Mouse (Mus musculus) CH12.LX (cell line): Measurements from ENCODE around the gene Heatr5a. TPM values are rescaled to one million over a fixed set of nuclear protein-coding genes. Genes with fewer than 3 reads are reported as not detected.

Experiments
- DNase-seq: peaks from one replicate; pipeline ENCODE4 v3.0.0-alpha.2; 2013; ENCODE audit errors: extremely low read depth
- H3K27ac ChIP-seq: 2 replicates; pipeline ENCODE4 v1.5.1; 2012; ENCODE audit warnings: low read depth, mild to moderate bottlenecking, control low read depth, moderate library complexity; ENCODE audit not compliant: insufficient read depth
- H3K27me3 ChIP-seq: replicated peaks from 2 replicates; pipeline ENCODE3; 2012; ENCODE audit warnings: inconsistent platforms
- H3K36me3 ChIP-seq, 2 experiments: replicated peaks in 1 of 2; 2 replicates each; pipeline versions ENCODE3 to v1.6.1; 2012; ENCODE audit warnings: inconsistent platforms in 1 of 2, low read length in 1 of 2, mild to moderate bottlenecking in 1 of 2, mixed read lengths in 1 of 2, moderate library complexity in 1 of 2; ENCODE audit not compliant: control insufficient read depth in 1 of 2, insufficient read depth in 1 of 2
- H3K4me1 ChIP-seq, 2 experiments: 2 replicates each; pipeline ENCODE4 v1.6.1; 2012; ENCODE audit warnings: inconsistent platforms in 1 of 2, moderate library complexity in 1 of 2; ENCODE audit not compliant: insufficient read depth in 2 of 2, control insufficient read depth in 1 of 2
- H3K4me2 ChIP-seq: 2 replicates; pipeline ENCODE4 v1.6.1; 2012; ENCODE audit warnings: low read depth, mild to moderate bottlenecking, control low read depth; ENCODE audit not compliant: poor library complexity, insufficient read depth, severe bottlenecking
- H3K4me3 ChIP-seq, 3 experiments: fragments of 150-350 bp in 1 of 3; sonication (generic) in 1 of 3; replicated peaks in 1 of 3; 2 replicates each; pipeline versions ENCODE3 to v1.5.1; 2011 to 2012; ENCODE audit warnings: low read depth in 2 of 3, low read length in 2 of 3, mild to moderate bottlenecking in 2 of 3, moderate library complexity in 2 of 3, control low read depth in 1 of 3, improper control_type of control experiment in 1 of 3, inconsistent platforms in 1 of 3, mixed read lengths in 1 of 3; ENCODE audit not compliant: poor library complexity in 1 of 3
- H3K79me2 ChIP-seq: replicated peaks from 2 replicates; pipeline ENCODE4 v1.6.1; 2012; ENCODE audit warnings: mild to moderate bottlenecking, moderate library complexity; ENCODE audit not compliant: control insufficient read depth, poor library complexity, insufficient read depth, severe bottlenecking; ENCODE audit errors: extremely low read depth
- H3K9ac ChIP-seq: 2 replicates; pipeline ENCODE4 v1.6.1; 2012; ENCODE audit warnings: low read depth, mild to moderate bottlenecking, control low read depth, moderate library complexity; ENCODE audit not compliant: insufficient read depth
- H3K9me3 ChIP-seq: replicated peaks from 2 replicates; pipeline ENCODE3; 2012; ENCODE audit warnings: low read length, inconsistent platforms, mixed read lengths
- BHLHE40 ChIP-seq: IDR thresholded peaks from 2 replicates; pipeline ENCODE4 v1.6.1; 2011; ENCODE audit warnings: mild to moderate bottlenecking, low read depth, low read length, improper control_type of control experiment
- CTCF ChIP-seq, 2 experiments: IDR thresholded peaks in 1 of 2; conservative IDR thresholded peaks in 1 of 2; 2 replicates each; pipeline ENCODE4 v1.5.1; 2011 to 2012; ENCODE audit warnings: low read depth in 2 of 2, low read length in 2 of 2, improper control_type of control experiment in 1 of 2, inconsistent platforms in 1 of 2, mild to moderate bottlenecking in 1 of 2, moderate library complexity in 1 of 2
- ELF1 ChIP-seq: IDR thresholded peaks from 2 replicates; pipeline ENCODE4 v1.6.1; 2014; ENCODE audit warnings: low read depth, mild to moderate bottlenecking, inconsistent platforms, low read length, improper control_type of control experiment
- GABPA ChIP-seq: IDR thresholded peaks from 2 replicates; pipeline ENCODE4 v1.6.1; 2012; ENCODE audit warnings: low read depth, low read length, improper control_type of control experiment, inconsistent platforms; ENCODE audit not compliant: insufficient replicate concordance
- HCFC1 ChIP-seq: IDR thresholded peaks from 2 replicates; pipeline ENCODE4 v1.6.1; 2012; ENCODE audit warnings: low read depth, mild to moderate bottlenecking, inconsistent platforms, low read length, improper control_type of control experiment
- JUND ChIP-seq: conservative IDR thresholded peaks from 2 replicates; pipeline ENCODE4 v1.6.1; 2011; ENCODE audit warnings: low read depth, low read length, improper control_type of control experiment
- KAT2A ChIP-seq: IDR thresholded peaks from 2 replicates; pipeline ENCODE4 v1.6.1; 2012; ENCODE audit warnings: low read length, improper control_type of control experiment, inconsistent platforms; ENCODE audit not compliant: insufficient replicate concordance
- MXI1 ChIP-seq: IDR thresholded peaks from 2 replicates; pipeline ENCODE4 v1.6.1; 2011; ENCODE audit warnings: mild to moderate bottlenecking, low read depth, low read length, improper control_type of control experiment
- MYC ChIP-seq: IDR thresholded peaks from 2 replicates; pipeline ENCODE4 v1.6.1; 2011; ENCODE audit warnings: low read depth, mild to moderate bottlenecking, improper control_type of control experiment, low read length
- NRF1 ChIP-seq: IDR thresholded peaks from 2 replicates; pipeline ENCODE4 v1.6.1; 2014; ENCODE audit warnings: low read depth, mild to moderate bottlenecking, inconsistent platforms, low read length, improper control_type of control experiment, moderate library complexity
- PAX5 ChIP-seq: IDR thresholded peaks from 2 replicates; pipeline ENCODE4 v1.6.1; 2012; ENCODE audit warnings: low read length, inconsistent platforms, mixed read lengths
- RCOR1 ChIP-seq: conservative IDR thresholded peaks from 2 replicates; pipeline ENCODE4 v1.6.1; 2012; ENCODE audit warnings: low read depth, mild to moderate bottlenecking, inconsistent platforms, low read length, improper control_type of control experiment
- SIN3A ChIP-seq: IDR thresholded peaks from 2 replicates; pipeline ENCODE4 v1.6.1; 2012; ENCODE audit warnings: low read length, improper control_type of control experiment, inconsistent platforms
- TCF12 ChIP-seq: IDR thresholded peaks from 2 replicates; pipeline ENCODE4 v1.6.1; 2014; ENCODE audit warnings: low read depth, mild to moderate bottlenecking, inconsistent platforms, low read length, improper control_type of control experiment
- USF1 ChIP-seq: IDR thresholded peaks from 2 replicates; pipeline ENCODE4 v1.6.1; 2014; ENCODE audit warnings: low read depth, mild to moderate bottlenecking, inconsistent platforms, low read length, improper control_type of control experiment
- USF2 ChIP-seq: conservative IDR thresholded peaks from 2 replicates; pipeline ENCODE4 v1.6.1; 2011; ENCODE audit warnings: low read depth, low read length, improper control_type of control experiment
- ZC3H11A ChIP-seq: IDR thresholded peaks from 2 replicates; pipeline ENCODE4 v1.6.1; 2012; ENCODE audit warnings: low read depth, mild to moderate bottlenecking, inconsistent platforms, low read length, improper control_type of control experiment
- ZMIZ1 ChIP-seq: IDR thresholded peaks from 2 replicates; pipeline ENCODE4 v1.6.1; 2012; ENCODE audit warnings: low read depth, mild to moderate bottlenecking, inconsistent platforms, low read length, improper control_type of control experiment
- dilution Hi-C: fragments of 300-500 bp; cut with MboI; formaldehyde crosslinking; loops from 2 replicates; pipeline ENCODE4 v1.14.3; 2020; ENCODE audit warnings: low sequenced_read_pairs; ENCODE audit not compliant: extremely low pct_unique_long_range_greater_than_20kb, extremely low pct_ligation_motif_present
- in situ Hi-C: fragments of 300-500 bp; cut with MboI; formaldehyde crosslinking; loops from 3 replicates; pipeline ENCODE4 v1.14.3; 2019; ENCODE audit warnings: low sequenced_read_pairs, low pct_ligation_motif_present, low pct_unique_long_range_greater_than_20kb, mixed read lengths
- polyA plus RNA-seq: library from polyadenylated mRNA; unstranded; fragments of >175 nt; gene quantifications from 2 replicates; pipeline ENCODE4 v1.2.1, GENCODE M21; 2012; ENCODE audit warnings: low read depth; ENCODE audit not compliant: insufficient read length
- total RNA-seq, 2 experiments: library from RNA; depleted of rRNA; stranded (reverse); fragments of 300-350 nt in 1 of 2; fragments of >200 nt in 1 of 2; gene quantifications; 2 replicates each; pipeline ENCODE4 v1.2.3; 2012 to 2014

Gene Heatr5a
- total and polyA plus RNA-seq, 3 experiments, result 5.4 to 7.3 (median 6.4) TPM

DNA sequence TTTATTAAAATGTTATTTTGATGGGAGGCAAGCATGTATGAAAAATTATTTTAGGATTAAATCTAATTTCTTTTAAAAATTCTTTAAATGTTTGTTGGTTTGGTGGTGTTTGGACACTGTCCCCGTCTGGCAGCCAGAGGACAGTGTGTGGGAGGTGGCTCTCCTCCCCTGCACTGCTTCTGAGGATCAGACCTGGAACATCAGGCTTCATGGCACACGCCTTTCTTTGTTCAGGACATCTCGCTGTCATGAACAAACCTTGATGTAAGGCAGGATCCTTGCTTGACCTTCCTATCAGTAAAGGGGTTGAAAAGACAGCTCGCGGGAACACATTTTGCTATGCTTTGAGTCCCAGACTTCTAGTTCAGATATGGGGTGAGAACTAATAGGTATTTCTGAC, 61.9 kb downstream of the Heatr5a start:
- TF ChIP-seq NRF1, result no peak
- TF ChIP-seq BHLHE40, result no peak
- no peak for TF ChIP-seq SIN3A
- no peak for TF ChIP-seq JUND
- no peak for TF ChIP-seq USF1
- Histone ChIP-seq H3K27me3 (no peaks in the 10 kb centered on the region), H3K4me1 (no peaks in the 10 kb centered on the region), H3K9me3 (no peaks in the 10 kb centered on the region), H3K79me2 (no peaks in the 10 kb centered on the region), H3K4me2 (no peak overlapping the region), H3K27ac (no peak overlapping the region), H3K36me3 (peaks cover 4 to 35% of the 10 kb centered on the region in 2 experiments), H3K9ac (no peak overlapping the region), H3K4me3 (no peak overlapping the region)
- dilution Hi-C loops (no loop called here), in situ Hi-C loops (no loop called here)
- no peak for DNase-seq

- no peaks in the 10 kb centered on the region for H3K79me2 ChIP-seq
- no peaks in the 10 kb centered on the region for H3K27me3 ChIP-seq
- no peak for TF ChIP-seq KAT2A
- no peak for TF ChIP-seq ZMIZ1
- no peak for TF ChIP-seq TCF12
- TF ChIP-seq GABPA, result no peak
- no peak for TF ChIP-seq MXI1
- TF ChIP-seq BHLHE40, result no peak
- no peak for TF ChIP-seq ELF1
- no peak for TF ChIP-seq SIN3A
- TF ChIP-seq CTCF (conservative IDR thresholded peaks at IDR 0.05 in 1 of 2, IDR thresholded peaks at IDR 0.05 in 1 of 2; ENCODE audit: low read depth in 2 of 2, low read length in 2 of 2), result no peak
- no peak for TF ChIP-seq MYC
- TF ChIP-seq USF2, result no peak
- no peak for TF ChIP-seq RCOR1
- no peak for TF ChIP-seq PAX5
- no peak for TF ChIP-seq HCFC1
- no peak for TF ChIP-seq NRF1
- no peak for TF ChIP-seq ZC3H11A
- H3K4me1 ChIP-seq, result no peaks in the 10 kb centered on the region
- peaks cover 2 to 25% of the 10 kb centered on the region in 2 experiments for H3K36me3 ChIP-seq
- in situ Hi-C loops (no loop called here), dilution Hi-C loops (no loop called here)
- no peaks in the 10 kb centered on the region for H3K9me3 ChIP-seq
- DNase-seq, result no peak
- no peak overlapping the region for H3K4me2 ChIP-seq
- no peak overlapping the region for H3K9ac ChIP-seq
- no peak overlapping the region for H3K27ac ChIP-seq
- no peak overlapping the region for H3K4me3 ChIP-seq
These were observed 63.6 kb downstream of the Heatr5a start for GRCm38 (mm10) chr12:51907543-51907942.
